Mouse (Mus musculus): ENCODE results near the gene Acy3. TPM values are rescaled to one million over a fixed set of nuclear protein-coding genes. Genes with fewer than 3 reads are reported as not detected.
"Not testable (repeated sequence)": the region's sequence is repeated elsewhere in the genome, so short reads cannot be mapped to it uniquely, and the experiment has no call there.

The Acy3 gene
- polyA plus RNA-seq, 2 experiments, result 9.1 to 10.8 TPM

GRCm38 (mm10) chr19:4033298-4033697, 46.9 kb downstream of the Acy3 start:
- ATAC-seq (ENCODE audit: insufficient read depth), result no peak
- no peak for DNase-seq (ENCODE audit: low read depth in 3 of 3, low spot score in 3 of 3)
- H3K4me1 ChIP-seq (replicated peaks; ENCODE audit: control insufficient read depth in 2 of 2, insufficient read depth in 2 of 2, low read length in 1 of 2), result peaks cover 2 to 22% of the 10 kb centered on the region in 2 experiments; a peak in 2 of 4 replicates
- TF ChIP-seq CTCF (IDR thresholded peaks at IDR 0.05; ENCODE audit: low read depth) (no peak), EP300 (IDR thresholded peaks at IDR 0.05; ENCODE audit: low read depth) (no peak)
- no peak overlapping the region for H3K27ac ChIP-seq
- H3K9me3 ChIP-seq (ENCODE audit: control insufficient read depth, low read length), result no peaks in the 10 kb centered on the region
- no peaks in the 10 kb centered on the region for H3K27me3 ChIP-seq (ENCODE audit: control insufficient read depth, insufficient read depth, low read length)
- H3K36me3 ChIP-seq (replicated peaks; ENCODE audit: control insufficient read depth, insufficient read depth, low read depth), result no peaks in the 10 kb centered on the region; the same call in 1 of the 2 replicates
- H3K9ac ChIP-seq (replicated peaks), result no peak overlapping the region
- no peak overlapping the region for H3K4me2 ChIP-seq (ENCODE audit: low read depth)
- no peak overlapping the region for H3K4me3 ChIP-seq (ENCODE audit: insufficient read depth in 1 of 2, low read depth in 2 of 2, low read length in 2 of 2)
- WGBS (ENCODE audit: insufficient replicate concordance), result 51% methylated on average over 3 of the region's 3 CpGs

- peaks cover 3 to 22% of the 10 kb centered on the region in 2 experiments; a peak in 2 of 4 replicates for H3K4me1 ChIP-seq (replicated peaks; ENCODE audit: control insufficient read depth in 2 of 2, insufficient read depth in 2 of 2, low read length in 1 of 2)
- 55% methylated on average over 5 of the region's 5 CpGs for WGBS (ENCODE audit: insufficient replicate concordance)
- no peaks in the 10 kb centered on the region; the same call in 1 of the 2 replicates for H3K36me3 ChIP-seq (replicated peaks; ENCODE audit: control insufficient read depth, insufficient read depth, low read depth)
- H3K27ac ChIP-seq, result no peak overlapping the region
- H3K4me2 ChIP-seq (ENCODE audit: low read depth), result no peak overlapping the region
- DNase-seq (ENCODE audit: low read depth in 3 of 3, low spot score in 3 of 3) (no peak), ATAC-seq (ENCODE audit: insufficient read depth) (no peak)
- H3K4me3 ChIP-seq (ENCODE audit: insufficient read depth in 1 of 2, low read depth in 2 of 2, low read length in 2 of 2), result no peak overlapping the region
- H3K27me3 ChIP-seq (ENCODE audit: control insufficient read depth, insufficient read depth, low read length), result no peaks in the 10 kb centered on the region
- H3K9ac ChIP-seq (replicated peaks), result no peak overlapping the region
- H3K9me3 ChIP-seq (ENCODE audit: control insufficient read depth, low read length), result no peaks in the 10 kb centered on the region
- TF ChIP-seq CTCF (IDR thresholded peaks at IDR 0.05; ENCODE audit: low read depth), result no peak
- no peak for TF ChIP-seq EP300 (IDR thresholded peaks at IDR 0.05; ENCODE audit: low read depth)
Measured at GRCm38 (mm10) chr19:4033742-4034141, 47.4 kb downstream of the Acy3 start.

GRCm38 (mm10) chr19:4036327-4037045, 50.1 kb downstream of the Acy3 start:
- H3K4me3 ChIP-seq (ENCODE audit: insufficient read depth in 1 of 2, low read depth in 2 of 2, low read length in 2 of 2), result peak overlapping the region; percentile 14 to 28; a peak in 2 of 4 replicates
- no peak for TF ChIP-seq CTCF (IDR thresholded peaks at IDR 0.05; ENCODE audit: low read depth)
- TF ChIP-seq EP300 (IDR thresholded peaks at IDR 0.05; ENCODE audit: low read depth), result no peak
- H3K9ac ChIP-seq (replicated peaks), result no peak overlapping the region
- H3K27ac ChIP-seq, result no peak overlapping the region
- H3K9me3 ChIP-seq (ENCODE audit: control insufficient read depth, low read length), result no peaks in the 10 kb centered on the region
- no peaks in the 10 kb centered on the region for H3K27me3 ChIP-seq (ENCODE audit: control insufficient read depth, insufficient read depth, low read length)
- no peak for ATAC-seq (ENCODE audit: insufficient read depth)
- no peaks in the 10 kb centered on the region; the same call in 1 of the 2 replicates for H3K36me3 ChIP-seq (replicated peaks; ENCODE audit: control insufficient read depth, insufficient read depth, low read depth)
- WGBS (ENCODE audit: insufficient replicate concordance), result 55% methylated on average over 12 of the region's 12 CpGs
- DNase-seq (ENCODE audit: low read depth in 3 of 3, low spot score in 3 of 3), result no peak
- H3K4me2 ChIP-seq (ENCODE audit: low read depth), result peak overlapping the region; percentile 54
- peaks cover 3 to 25% of the 10 kb centered on the region in 2 experiments; a peak in 2 of 4 replicates for H3K4me1 ChIP-seq (replicated peaks; ENCODE audit: control insufficient read depth in 2 of 2, insufficient read depth in 2 of 2, low read length in 1 of 2)

- H3K36me3 ChIP-seq (replicated peaks; ENCODE audit: control insufficient read depth, insufficient read depth, low read depth); H3K9me3 ChIP-seq (ENCODE audit: control insufficient read depth, low read length); ATAC-seq (ENCODE audit: insufficient read depth); H3K27ac ChIP-seq; H3K27me3 ChIP-seq (ENCODE audit: control insufficient read depth, insufficient read depth, low read length); DNase-seq (ENCODE audit: low read depth in 3 of 3, low spot score in 3 of 3): not testable (repeated sequence)
- Histone ChIP-seq H3K4me3 (ENCODE audit: insufficient read depth in 1 of 2, low read depth in 2 of 2, low read length in 2 of 2) (peak overlapping the region; percentile 62 to 81), H3K9ac (replicated peaks) (peak overlapping the region; percentile 68), H3K4me1 (replicated peaks; ENCODE audit: control insufficient read depth in 2 of 2, insufficient read depth in 2 of 2, low read length in 1 of 2) (peaks cover 3 to 25% of the 10 kb centered on the region in 2 experiments; a peak in 2 of 4 replicates), H3K4me2 (ENCODE audit: low read depth) (peak overlapping the region; percentile 64)
- 24% methylated on average over 7 of the region's 8 CpGs for WGBS (ENCODE audit: insufficient replicate concordance)
Measured at GRCm38 (mm10) chr19:4037154-4037787, 50.9 kb downstream of the Acy3 start.

DNA sequence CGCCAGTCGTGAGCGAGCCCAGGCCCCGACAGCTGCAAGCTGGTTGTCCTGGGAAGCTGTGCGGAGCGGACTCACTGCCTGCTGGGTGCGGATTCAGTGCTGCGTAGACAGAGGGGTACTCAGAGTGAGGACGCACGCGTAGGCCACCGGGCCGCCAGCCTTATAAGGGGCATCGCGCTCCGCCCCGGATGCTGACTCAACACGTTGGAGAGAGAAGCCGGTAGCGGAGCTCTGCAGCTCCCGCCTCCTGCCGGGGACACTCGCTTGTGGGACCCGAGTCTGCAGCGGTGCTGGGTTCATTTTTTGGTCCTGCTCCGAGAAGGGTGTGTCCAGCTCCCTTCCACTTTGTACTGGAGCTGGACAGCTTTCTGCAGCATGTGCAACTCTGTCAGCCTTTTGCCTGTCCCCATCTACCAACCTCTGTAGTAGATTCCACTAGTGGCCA, 51.4 kb downstream of the Acy3 start, which contains the start of gene Gstp1:
TSS of gene Gstp1 (minus strand) at position 198 of the 445 bp plus-strand sequence.
- H3K4me3 ChIP-seq (ENCODE audit: insufficient read depth in 1 of 2, low read depth in 2 of 2, low read length in 2 of 2), result peak within 1 kb of the TSS; percentile 62 to 81
- peaks cover 3 to 23% of the 10 kb centered on the region in 2 experiments; a peak in 2 of 4 replicates for H3K4me1 ChIP-seq (replicated peaks; ENCODE audit: control insufficient read depth in 2 of 2, insufficient read depth in 2 of 2, low read length in 1 of 2)
- WGBS (ENCODE audit: insufficient replicate concordance), result 0% methylated on average over 26 of the region's 26 CpGs
- peak within 1 kb of the TSS; percentile 10 for H3K27ac ChIP-seq
- DNase-seq (ENCODE audit: low read depth in 3 of 3, low spot score in 3 of 3), result peak; percentile 68 to 71 (median 69)
- H3K36me3 ChIP-seq (replicated peaks; ENCODE audit: control insufficient read depth, insufficient read depth, low read depth), result no peaks in the 10 kb centered on the region; the same call in 1 of the 2 replicates
- peak within 1 kb of the TSS; percentile 68 for H3K9ac ChIP-seq (replicated peaks)
- no peaks in the 10 kb centered on the region for H3K9me3 ChIP-seq (ENCODE audit: control insufficient read depth, low read length)
- peak; percentile 80 for ATAC-seq (ENCODE audit: insufficient read depth)
- TF ChIP-seq EP300 (IDR thresholded peaks at IDR 0.05; ENCODE audit: low read depth) (no peak), CTCF (IDR thresholded peaks at IDR 0.05; ENCODE audit: low read depth) (peak; percentile 59)
- no peaks in the 10 kb centered on the region for H3K27me3 ChIP-seq (ENCODE audit: control insufficient read depth, insufficient read depth, low read length)
- peak within 1 kb of the TSS; percentile 64 for H3K4me2 ChIP-seq (ENCODE audit: low read depth)

Other genes with a start within 250 kb of the Acy3 start
Only the 30 nearest of the 32 such genes appear.
- gene Kmt5b, start 219.1 kb upstream of the Acy3 start, polyA plus RNA-seq (2012; rRNA removed), result 4.1 and 6.3 TPM in 2 replicates
- gene Kmt5b, start 219.1 kb upstream of the Acy3 start, polyA plus RNA-seq (2014; fragmentation: Nextera tagmentation; extraction: Ambion mirVana), result 5.0 and 5.4 TPM in 2 replicates
- gene Chka, start 134.8 kb upstream of the Acy3 start, polyA plus RNA-seq (2012; rRNA removed), result 13.2 and 17.0 TPM in 2 replicates
- gene Chka, start 134.8 kb upstream of the Acy3 start, polyA plus RNA-seq (2014; fragmentation: Nextera tagmentation; extraction: Ambion mirVana), result 10.3 and 13.1 TPM in 2 replicates
- 47.1 and 48.6 TPM in 2 replicates for gene Tcirg1, start 79.4 kb upstream of the Acy3 start, polyA plus RNA-seq (2012; rRNA removed)
- 15.4 and 15.6 TPM in 2 replicates for gene Tcirg1, start 79.4 kb upstream of the Acy3 start, polyA plus RNA-seq (2014; fragmentation: Nextera tagmentation; extraction: Ambion mirVana)
- gene Ndufs8, start 73.8 kb upstream of the Acy3 start, polyA plus RNA-seq (2012; rRNA removed), result 118 and 126 TPM in 2 replicates
- gene Ndufs8, start 73.8 kb upstream of the Acy3 start, polyA plus RNA-seq (2014; fragmentation: Nextera tagmentation; extraction: Ambion mirVana), result 209 and 219 TPM in 2 replicates
- gene Aldh3b1, start 56.8 kb upstream of the Acy3 start, polyA plus RNA-seq (2012; rRNA removed), result 3.3 and 3.6 TPM in 2 replicates
- gene Aldh3b1, start 56.8 kb upstream of the Acy3 start, polyA plus RNA-seq (2014; fragmentation: Nextera tagmentation; extraction: Ambion mirVana), result 4.9 and 5.3 TPM in 2 replicates
- 19.8 and 22.8 TPM in 2 replicates for gene Unc93b1, start 51.4 kb upstream of the Acy3 start, polyA plus RNA-seq (2012; rRNA removed)
- gene Unc93b1, start 51.4 kb upstream of the Acy3 start, polyA plus RNA-seq (2014; fragmentation: Nextera tagmentation; extraction: Ambion mirVana), result 14.7 and 15.1 TPM in 2 replicates
- gene Aldh3b3, start 27.9 kb upstream of the Acy3 start, polyA plus RNA-seq (2012; rRNA removed), result 0.02 and 0.04 TPM in 2 replicates
- not detected in 2 replicates for gene Aldh3b3, start 27.9 kb upstream of the Acy3 start, polyA plus RNA-seq (2014; fragmentation: Nextera tagmentation; extraction: Ambion mirVana)
- gene Aldh3b2, start 14.2 kb upstream of the Acy3 start, polyA plus RNA-seq (2012; rRNA removed), result 0.32 and 0.33 TPM in 2 replicates
- 0.48 and 0.56 TPM in 2 replicates for gene Aldh3b2, start 14.2 kb upstream of the Acy3 start, polyA plus RNA-seq (2014; fragmentation: Nextera tagmentation; extraction: Ambion mirVana)
- 0.37 and 0.50 TPM in 2 replicates for gene Tbx10, start 6.2 kb downstream of the Acy3 start, polyA plus RNA-seq (2012; rRNA removed)
- 0.28 and 0.30 TPM in 2 replicates for gene Tbx10, start 6.2 kb downstream of the Acy3 start, polyA plus RNA-seq (2014; fragmentation: Nextera tagmentation; extraction: Ambion mirVana)
- gene Nudt8, start 14.0 kb downstream of the Acy3 start, polyA plus RNA-seq (2012; rRNA removed), result 2.1 and 2.9 TPM in 2 replicates
- gene Nudt8, start 14.0 kb downstream of the Acy3 start, polyA plus RNA-seq (2014; fragmentation: Nextera tagmentation; extraction: Ambion mirVana), result 14.2 and 15.2 TPM in 2 replicates
- 0.65 and 0.73 TPM in 2 replicates for gene Gm49405, start 14.1 kb downstream of the Acy3 start, polyA plus RNA-seq (2012; rRNA removed)
- 0.25 and 0.33 TPM in 2 replicates for gene Gm49405, start 14.1 kb downstream of the Acy3 start, polyA plus RNA-seq (2014; fragmentation: Nextera tagmentation; extraction: Ambion mirVana)
- gene Doc2g, start 16.7 kb downstream of the Acy3 start, polyA plus RNA-seq (2012; rRNA removed), result 1.8 and 2.2 TPM in 2 replicates
- 0.25 and 0.45 TPM in 2 replicates for gene Doc2g, start 16.7 kb downstream of the Acy3 start, polyA plus RNA-seq (2014; fragmentation: Nextera tagmentation; extraction: Ambion mirVana)
- gene Ndufv1, start 26.2 kb downstream of the Acy3 start, polyA plus RNA-seq (2012; rRNA removed), result 67.5 and 84.8 TPM in 2 replicates
- 159 and 168 TPM in 2 replicates for gene Ndufv1, start 26.2 kb downstream of the Acy3 start, polyA plus RNA-seq (2014; fragmentation: Nextera tagmentation; extraction: Ambion mirVana)
- 230 and 274 TPM in 2 replicates for gene Gstp1, start 51.4 kb downstream of the Acy3 start, polyA plus RNA-seq (2012; rRNA removed)
- gene Gstp1, start 51.4 kb downstream of the Acy3 start, polyA plus RNA-seq (2014; fragmentation: Nextera tagmentation; extraction: Ambion mirVana), result 511 and 557 TPM in 2 replicates
- gene Gstp2, start 59.5 kb downstream of the Acy3 start, polyA plus RNA-seq (2012; rRNA removed), result 6.6 and 7.9 TPM in 2 replicates
- 6.9 and 7.3 TPM in 2 replicates for gene Gstp2, start 59.5 kb downstream of the Acy3 start, polyA plus RNA-seq (2014; fragmentation: Nextera tagmentation; extraction: Ambion mirVana)
- gene Gstp3, start 73.0 kb downstream of the Acy3 start, polyA plus RNA-seq (2012; rRNA removed), result 78.5 and 87.0 TPM in 2 replicates
- 65.7 and 69.6 TPM in 2 replicates for gene Gstp3, start 73.0 kb downstream of the Acy3 start, polyA plus RNA-seq (2014; fragmentation: Nextera tagmentation; extraction: Ambion mirVana)
- gene Cabp2, start 95.0 kb downstream of the Acy3 start, polyA plus RNA-seq (2012; rRNA removed), result 0.16 and 0.17 TPM in 2 replicates
- gene Cabp2, start 95.0 kb downstream of the Acy3 start, polyA plus RNA-seq (2014; fragmentation: Nextera tagmentation; extraction: Ambion mirVana), result 0.20 and 0.44 TPM in 2 replicates
- gene Cdk2ap2, start 110.6 kb downstream of the Acy3 start, polyA plus RNA-seq (2012; rRNA removed), result 52.5 and 64.8 TPM in 2 replicates
- gene Cdk2ap2, start 110.6 kb downstream of the Acy3 start, polyA plus RNA-seq (2014; fragmentation: Nextera tagmentation; extraction: Ambion mirVana), result 99.9 and 101 TPM in 2 replicates
- gene Pitpnm1, start 113.4 kb downstream of the Acy3 start, polyA plus RNA-seq (2012; rRNA removed), result 6.1 and 7.1 TPM in 2 replicates
- gene Pitpnm1, start 113.4 kb downstream of the Acy3 start, polyA plus RNA-seq (2014; fragmentation: Nextera tagmentation; extraction: Ambion mirVana), result 3.4 TPM in 2 replicates
- gene Aip, start 139.3 kb downstream of the Acy3 start, polyA plus RNA-seq (2012; rRNA removed), result 28.8 and 33.2 TPM in 2 replicates
- 29.4 TPM in 2 replicates for gene Aip, start 139.3 kb downstream of the Acy3 start, polyA plus RNA-seq (2014; fragmentation: Nextera tagmentation; extraction: Ambion mirVana)
- gene Gpr152, start 153.2 kb downstream of the Acy3 start, polyA plus RNA-seq (2012; rRNA removed), result not detected in 2 replicates
- not detected in 2 replicates for gene Gpr152, start 153.2 kb downstream of the Acy3 start, polyA plus RNA-seq (2014; fragmentation: Nextera tagmentation; extraction: Ambion mirVana)
- 0.03 and 0.15 TPM in 2 replicates for gene Cabp4, start 157.5 kb downstream of the Acy3 start, polyA plus RNA-seq (2012; rRNA removed)
- gene Cabp4, start 157.5 kb downstream of the Acy3 start, polyA plus RNA-seq (2014; fragmentation: Nextera tagmentation; extraction: Ambion mirVana), result not detected in 2 replicates
- 57.5 and 59.2 TPM in 2 replicates for gene Coro1b, start 162.0 kb downstream of the Acy3 start, polyA plus RNA-seq (2012; rRNA removed)
- 57.5 and 62.2 TPM in 2 replicates for gene Coro1b, start 162.0 kb downstream of the Acy3 start, polyA plus RNA-seq (2014; fragmentation: Nextera tagmentation; extraction: Ambion mirVana)
- 12.5 and 16.3 TPM in 2 replicates for gene Ptprcap, start 167.0 kb downstream of the Acy3 start, polyA plus RNA-seq (2012; rRNA removed)
- gene Ptprcap, start 167.0 kb downstream of the Acy3 start, polyA plus RNA-seq (2014; fragmentation: Nextera tagmentation; extraction: Ambion mirVana), result 14.4 and 17.0 TPM in 2 replicates
- gene Rps6kb2, start 176.8 kb downstream of the Acy3 start, polyA plus RNA-seq (2012; rRNA removed), result 17.2 and 19.2 TPM in 2 replicates
- 19.5 and 19.9 TPM in 2 replicates for gene Rps6kb2, start 176.8 kb downstream of the Acy3 start, polyA plus RNA-seq (2014; fragmentation: Nextera tagmentation; extraction: Ambion mirVana)
- 0.32 and 0.44 TPM in 2 replicates for gene Carns1, start 188.9 kb downstream of the Acy3 start, polyA plus RNA-seq (2012; rRNA removed)
- gene Carns1, start 188.9 kb downstream of the Acy3 start, polyA plus RNA-seq (2014; fragmentation: Nextera tagmentation; extraction: Ambion mirVana), result 0.18 and 0.71 TPM in 2 replicates
- 2.6 TPM in 2 replicates for gene Tbc1d10c, start 204.7 kb downstream of the Acy3 start, polyA plus RNA-seq (2012; rRNA removed)
- gene Tbc1d10c, start 204.7 kb downstream of the Acy3 start, polyA plus RNA-seq (2014; fragmentation: Nextera tagmentation; extraction: Ambion mirVana), result 2.5 and 4.0 TPM in 2 replicates
- gene Ppp1ca, start 205.5 kb downstream of the Acy3 start, polyA plus RNA-seq (2012; rRNA removed), result 203 and 214 TPM in 2 replicates
- gene Ppp1ca, start 205.5 kb downstream of the Acy3 start, polyA plus RNA-seq (2014; fragmentation: Nextera tagmentation; extraction: Ambion mirVana), result 432 and 447 TPM in 2 replicates
- gene Rad9a, start 215.1 kb downstream of the Acy3 start, polyA plus RNA-seq (2012; rRNA removed), result 20.8 and 21.4 TPM in 2 replicates
- 14.3 and 16.8 TPM in 2 replicates for gene Rad9a, start 215.1 kb downstream of the Acy3 start, polyA plus RNA-seq (2014; fragmentation: Nextera tagmentation; extraction: Ambion mirVana)
- 1.1 TPM in 2 replicates for gene Clcf1, start 227.7 kb downstream of the Acy3 start, polyA plus RNA-seq (2012; rRNA removed)
- gene Clcf1, start 227.7 kb downstream of the Acy3 start, polyA plus RNA-seq (2014; fragmentation: Nextera tagmentation; extraction: Ambion mirVana), result 0.42 and 0.43 TPM in 2 replicates

Data from liver, embryonic 14.5 days (tissue).